Mouse (Mus musculus) neural tube, embryonic 11.5 days (tissue): ENCODE results near the gene S100a10. TPM values are rescaled to one million over a fixed set of nuclear protein-coding genes. Genes with fewer than 3 reads are reported as not detected.
"Not testable (repeated sequence)": the region's sequence is repeated elsewhere in the genome, so short reads cannot be mapped to it uniquely, and the experiment has no call there.

Experiments
- ATAC-seq: fragments of 200-750 bp; cut with Nextera tagmentation; 2 replicates; pipeline ENCODE4 v1.8.0; 2017; ENCODE audit warnings: moderate number of reproducible peaks, mild to moderate bottlenecking, moderate TSS enrichment, moderate library complexity; ENCODE audit not compliant: insufficient read depth, low FRiP score, low TSS enrichment
- DNase-seq: peaks from one replicate; pipeline ENCODE4 v3.0.0-alpha.2; 2015; ENCODE audit warnings: low spot score
- H3K27ac ChIP-seq: fragments of 300-500 bp; sonication (generic); 2 replicates; pipeline ENCODE4 v1.5.1; 2014; ENCODE audit warnings: low read depth, mild to moderate bottlenecking, low read length
- H3K27me3 ChIP-seq: fragments of 300-500 bp; sonication (generic); 2 replicates; pipeline ENCODE4 v1.6.1; 2014; ENCODE audit warnings: mild to moderate bottlenecking, low read length, mixed read lengths; ENCODE audit not compliant: control insufficient read depth, insufficient read depth
- H3K36me3 ChIP-seq: fragments of 300-500 bp; sonication (generic); 2 replicates; pipeline ENCODE4 v1.6.1; 2014; ENCODE audit warnings: mild to moderate bottlenecking, low read length, moderate library complexity, mixed read lengths; ENCODE audit not compliant: control insufficient read depth, insufficient read depth
- H3K4me1 ChIP-seq: fragments of 300-500 bp; sonication (generic); 2 replicates; pipeline ENCODE4 v1.6.1; 2014; ENCODE audit warnings: low read length, mixed read lengths; ENCODE audit not compliant: control insufficient read depth, insufficient read depth
- H3K4me2 ChIP-seq: fragments of 300-500 bp; sonication (generic); 2 replicates; pipeline ENCODE4 v1.6.1; 2014; ENCODE audit warnings: low read depth, mild to moderate bottlenecking, moderate library complexity
- H3K4me3 ChIP-seq: fragments of 300-500 bp; sonication (generic); 2 replicates; pipeline ENCODE4 v1.5.1; 2014; ENCODE audit warnings: low read depth, low read length
- H3K9ac ChIP-seq: fragments of 300-500 bp; sonication (generic); 2 replicates; pipeline ENCODE4 v1.6.1; 2014; ENCODE audit warnings: mild to moderate bottlenecking, low read length
- H3K9me3 ChIP-seq: fragments of 300-500 bp; sonication (generic); 2 replicates; pipeline ENCODE4 v1.6.1; 2016; ENCODE audit warnings: low read length; ENCODE audit not compliant: control insufficient read depth
- WGBS: fragments of 180-500 bp; shearing (Covaris S2); extraction: QIAGEN DNeasy Blood & Tissue Kit; methylation state at CpG from one replicate; pipeline ENCODE4 v1.1.7; 2014; 5-methylcytosine and 5-hydroxymethylcytosine counted together
- polyA plus RNA-seq: library from polyadenylated mRNA; unstranded; fragments of >200 nt; fragmentation: Nextera tagmentation; extraction: Ambion mirVana; gene quantifications from 2 replicates; pipeline ENCODE4 v1.2.1, GENCODE M21; 2014

S100a10 gene
- polyA plus RNA-seq, 1 experiment from 2014 or later: 203 TPM

- no peaks in the 10 kb centered on the region for H3K4me1 ChIP-seq
- H3K9ac ChIP-seq: no peak overlapping the region
- 90% methylated on average over 2 of the region's 2 CpGs for WGBS
- ATAC-seq (no peak), DNase-seq (no peak)
- H3K36me3 ChIP-seq: no peaks in the 10 kb centered on the region
- H3K27ac ChIP-seq: no peak overlapping the region
- H3K27me3 ChIP-seq: peaks cover under 1% of the 10 kb centered on the region; the same call in 1 of the 2 replicates
- H3K4me2 ChIP-seq: no peak overlapping the region
- no peaks in the 10 kb centered on the region for H3K9me3 ChIP-seq
- H3K4me3 ChIP-seq: no peak overlapping the region
These were observed 45.3 kb downstream of the S100a10 start for GRCm38 (mm10) chr3:93600206-93600605.

DNA sequence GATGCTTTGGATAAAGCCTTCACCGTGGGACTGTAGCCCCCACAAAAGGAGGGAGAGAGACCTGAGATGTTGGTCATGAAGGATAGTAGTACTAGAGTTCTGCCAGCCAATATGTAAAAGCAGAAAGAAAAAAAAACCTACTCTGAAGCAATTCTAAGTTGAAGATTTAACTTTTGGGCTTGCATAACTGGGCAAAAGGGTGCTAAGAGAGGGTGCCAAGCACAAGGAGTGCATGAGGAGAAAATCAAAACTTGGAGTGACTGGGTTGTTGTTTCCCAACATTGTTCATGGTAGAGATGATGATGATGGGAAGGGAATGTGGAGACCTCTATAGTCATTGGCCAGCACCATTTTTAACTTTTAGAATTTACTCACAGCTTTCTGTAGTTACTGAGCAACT, 47.0 kb downstream of the S100a10 start:
- Histone ChIP-seq H3K4me3 (no peak overlapping the region), H3K9me3 (no peaks in the 10 kb centered on the region), H3K4me1 (no peaks in the 10 kb centered on the region), H3K9ac (no peak overlapping the region), H3K36me3 (no peaks in the 10 kb centered on the region), H3K4me2 (no peak overlapping the region), H3K27ac (no peak overlapping the region), H3K27me3 (no peaks in the 10 kb centered on the region)
- WGBS: 84% methylated on average over 1 of the region's 1 CpGs
- DNase-seq (no peak), ATAC-seq (no peak)

- ATAC-seq (peak; percentile 31; the same call in 1 of the 2 replicates), DNase-seq (peak; percentile 18)
- H3K4me2 ChIP-seq: not testable (repeated sequence)
These were observed 54.1 kb downstream of the S100a10 start for GRCm38 (mm10) chr3:93608970-93609369.

More at GRCm38 (mm10) chr3:93608970-93609369, 54.1 kb downstream of the S100a10 start:
- not testable (repeated sequence) for H3K27ac ChIP-seq, H3K4me3 ChIP-seq, H3K4me1 ChIP-seq, H3K27me3 ChIP-seq, H3K9ac ChIP-seq, H3K36me3 ChIP-seq, H3K9me3 ChIP-seq

Other genes with a start within 250 kb of the S100a10 start
- gene Hrnr, start 235.3 kb upstream of the S100a10 start, polyA plus RNA-seq: not detected in 2 replicates
- not detected in 2 replicates for gene Rptn, start 161.4 kb upstream of the S100a10 start, polyA plus RNA-seq
- 1.1 TPM in 2 replicates for gene Tchh, start 112.8 kb upstream of the S100a10 start, polyA plus RNA-seq
- gene Tchhl1, start 86.3 kb upstream of the S100a10 start, polyA plus RNA-seq: not detected in 2 replicates
- gene S100a11, start 34.6 kb upstream of the S100a10 start, polyA plus RNA-seq: 282 and 313 TPM in 2 replicates
- not detected in 2 replicates for gene Tdpoz2, start 97.6 kb downstream of the S100a10 start, polyA plus RNA-seq
- not detected in 2 replicates for gene Tdpoz1, start 121.2 kb downstream of the S100a10 start, polyA plus RNA-seq
- gene Gm37596, start 138.0 kb downstream of the S100a10 start, polyA plus RNA-seq: not detected in 2 replicates
- not detected in 2 replicates for gene Gm5773, start 217.9 kb downstream of the S100a10 start, polyA plus RNA-seq
- gene Tdpoz4, start 241.3 kb downstream of the S100a10 start, polyA plus RNA-seq: not detected in 2 replicates